Mouse (Mus musculus) adrenal gland, postnatal 10 days (tissue): ENCODE results near the gene Iqschfp. TPM values are rescaled to one million over a fixed set of nuclear protein-coding genes. Genes with fewer than 3 reads are reported as not detected.

Experiments
- DNase-seq: peaks from one replicate; pipeline ENCODE4 v3.0.0; 2021; ENCODE audit warnings: mixed read lengths
- long read RNA-seq, 2 experiments: library from polyadenylated mRNA; stranded (forward); transcript quantifications; one replicate each; pipeline ENCODE4 v2.0.0; 2021
- total RNA-seq, 2 experiments: library from RNA; stranded (reverse); gene quantifications; 2 replicates each; pipeline ENCODE4 v1.2.3; 2021

Gene Iqschfp
- not detected for total RNA-seq
- long read RNA-seq, experiment 1, partial matches to known transcripts: 5 of 8 reads
- long read RNA-seq, experiment 1, other reads (novel, unspliced or antisense): 3 of 8 reads
- long read RNA-seq, experiment 2, partial matches to known transcripts: 0 of 1 reads
- long read RNA-seq, experiment 2, other reads (novel, unspliced or antisense): 1 of 1 reads

DNA sequence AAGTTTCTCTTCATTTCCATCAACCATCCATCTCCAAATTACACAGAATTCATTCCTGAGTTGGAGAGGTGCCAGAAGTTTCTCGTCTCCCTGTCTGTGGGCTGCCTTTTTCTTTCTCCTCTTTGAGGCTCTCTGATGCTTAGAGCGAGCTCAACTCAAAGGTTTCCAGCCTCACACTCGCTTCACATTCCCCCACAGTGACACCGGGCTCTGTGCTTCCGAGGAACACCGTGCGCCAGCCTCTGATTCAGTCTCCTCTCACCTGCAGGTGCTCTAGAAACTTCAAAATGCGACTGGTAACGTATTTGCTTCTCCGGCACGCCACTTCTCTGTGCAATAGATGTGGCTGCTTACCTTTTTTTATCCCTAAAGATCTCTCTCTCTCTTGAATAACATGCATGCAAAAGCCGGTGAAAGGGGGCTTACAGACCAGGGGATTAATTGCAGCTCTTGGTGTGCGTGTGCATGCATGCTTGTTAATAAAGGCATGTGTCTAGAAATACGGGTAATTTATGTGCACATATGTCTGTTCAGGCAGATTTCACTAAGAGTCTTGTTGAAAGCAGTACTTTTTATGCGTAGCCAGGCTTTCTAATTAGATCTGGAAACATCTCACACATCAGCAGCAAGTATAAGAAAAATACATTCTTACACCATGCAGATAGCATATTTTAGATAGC is at the start of gene Iqschfp, which contains the start of gene Iqcj:
Iqschfp (plus strand) TSS at position 207 of the 680 bp plus-strand sequence.
Iqcj (plus strand) TSS at position 195 of the 680 bp plus-strand sequence.
- DNase-seq: no peak

DNA sequence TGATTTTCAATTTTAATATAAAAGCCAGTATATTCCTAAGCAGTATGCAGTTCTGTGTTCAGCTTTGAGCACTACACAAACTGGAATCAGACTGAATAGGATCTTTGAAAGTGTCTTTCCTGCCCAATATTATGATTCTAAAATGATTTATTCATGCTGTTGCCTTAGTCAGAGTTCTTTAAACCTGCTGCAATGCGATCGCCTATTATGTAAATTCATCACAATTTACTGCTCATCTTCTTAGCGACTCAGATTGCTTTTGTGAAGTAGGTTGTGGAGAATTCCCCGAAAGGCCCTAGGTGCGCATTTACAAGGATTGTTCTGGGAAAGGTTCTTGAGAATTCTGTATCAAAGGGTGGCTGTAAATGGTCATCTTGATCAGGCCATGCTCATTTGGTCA is 39.6 kb upstream of the Iqschfp start:
- no peak for DNase-seq

DNA sequence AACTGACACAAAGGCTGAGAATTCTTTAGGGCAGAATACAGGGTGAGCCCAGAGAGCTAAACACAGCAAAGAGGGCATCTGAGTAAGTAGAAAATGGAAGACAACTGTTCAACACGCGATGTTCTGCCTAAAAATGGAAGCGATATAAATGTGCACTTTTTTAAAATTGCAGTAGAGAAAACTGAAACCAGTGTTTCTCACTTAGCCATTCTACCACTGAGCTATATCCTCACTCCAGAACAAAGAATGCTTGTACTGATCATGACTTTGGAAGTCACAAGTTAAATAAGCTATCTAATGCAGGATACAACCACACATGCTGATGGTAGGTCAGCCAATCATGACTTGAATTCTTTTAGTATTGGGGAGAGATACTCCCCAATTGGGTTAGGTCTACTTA is 30.5 kb upstream of the Iqschfp start:
- no peak for DNase-seq

DNA sequence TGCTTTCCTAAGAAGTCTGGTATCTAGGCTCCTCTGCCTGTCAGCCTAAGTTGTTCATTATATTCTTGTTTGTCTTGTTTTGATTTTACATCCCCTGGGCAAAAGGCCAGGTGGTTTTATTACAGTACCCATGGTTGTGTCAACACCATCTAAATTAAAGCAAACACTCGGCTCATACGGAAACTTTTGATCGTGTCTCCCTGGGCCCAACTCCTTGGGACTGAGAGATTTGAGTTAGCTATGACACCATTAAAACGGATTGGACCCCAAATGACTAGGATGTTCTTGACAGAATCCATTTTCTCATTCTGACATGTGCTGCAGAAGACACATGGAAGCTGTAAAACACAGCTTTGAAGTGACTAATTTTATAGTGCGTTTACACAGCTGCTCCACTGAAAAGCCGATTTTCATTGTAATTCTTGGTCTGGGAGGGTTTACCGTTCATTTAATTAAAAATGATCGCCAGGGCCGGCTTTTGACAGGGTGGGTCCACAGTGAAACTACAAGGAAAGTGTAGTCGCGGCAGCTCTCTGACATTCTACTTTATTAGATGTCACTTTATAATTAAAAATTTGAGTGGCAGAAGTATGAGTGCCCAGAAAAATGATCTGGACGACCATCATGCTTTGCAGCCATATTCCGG is 24.5 kb upstream of the Iqschfp start:
- DNase-seq: no peak

DNA sequence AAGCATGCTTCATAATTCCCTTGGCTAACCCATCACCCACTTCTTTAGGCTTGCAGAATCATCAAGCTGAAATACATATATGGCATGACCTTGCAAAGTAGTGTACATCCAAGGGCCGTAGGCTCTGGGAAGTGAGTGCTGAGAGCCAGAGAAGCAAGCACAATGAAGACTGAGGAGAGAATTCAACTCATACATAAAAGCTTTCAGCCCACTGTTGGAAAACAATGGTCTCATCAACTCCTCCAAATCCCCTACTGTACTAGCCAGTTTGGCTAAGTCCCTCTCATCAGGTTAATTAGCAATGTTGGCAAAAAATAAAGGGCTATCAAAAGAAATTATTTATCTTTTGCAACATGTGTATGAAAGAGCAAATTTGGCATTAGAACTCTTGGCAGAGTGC is 22.6 kb upstream of the Iqschfp start:
- DNase-seq: no peak

DNA sequence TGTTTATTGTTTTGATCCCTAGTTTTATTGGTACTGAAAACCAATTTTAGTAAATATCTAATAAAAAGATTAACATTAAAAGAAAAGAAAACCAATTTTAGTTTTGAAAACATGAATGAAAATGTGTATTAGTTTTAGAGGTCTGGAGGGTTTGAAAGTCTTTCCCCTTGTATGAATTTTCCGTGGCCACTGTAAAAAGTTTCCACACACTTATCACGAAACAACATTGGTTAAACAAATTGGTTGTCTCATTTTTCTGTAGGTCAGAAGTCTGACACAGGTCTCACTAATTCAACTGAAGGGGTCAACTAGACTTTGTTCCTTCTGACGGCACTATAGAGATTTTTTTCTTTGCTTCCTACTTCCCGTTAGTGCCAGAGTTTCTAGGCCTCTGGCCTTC is 14.8 kb upstream of the Iqschfp start:
- no peak for DNase-seq

DNA sequence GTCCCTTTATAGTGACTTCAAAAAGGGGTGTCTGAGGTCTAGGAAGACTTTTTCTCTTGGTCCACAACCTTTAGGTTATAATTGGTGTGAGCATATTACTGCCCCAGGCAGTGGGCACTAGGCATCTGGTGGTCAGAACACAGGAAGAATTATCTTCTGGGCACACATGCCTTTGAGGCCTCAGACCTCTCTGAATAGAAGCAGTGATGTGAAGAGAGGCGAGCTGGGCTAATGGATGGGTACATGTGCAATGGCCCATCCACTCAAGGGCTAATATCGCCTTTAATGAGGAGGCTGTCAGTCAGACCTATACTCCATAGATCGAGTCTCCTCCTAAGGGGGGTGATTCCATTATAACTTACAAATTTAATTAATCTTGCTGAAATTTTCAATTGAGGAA is 7.7 kb upstream of the Iqschfp start:
- no peak for DNase-seq

DNA sequence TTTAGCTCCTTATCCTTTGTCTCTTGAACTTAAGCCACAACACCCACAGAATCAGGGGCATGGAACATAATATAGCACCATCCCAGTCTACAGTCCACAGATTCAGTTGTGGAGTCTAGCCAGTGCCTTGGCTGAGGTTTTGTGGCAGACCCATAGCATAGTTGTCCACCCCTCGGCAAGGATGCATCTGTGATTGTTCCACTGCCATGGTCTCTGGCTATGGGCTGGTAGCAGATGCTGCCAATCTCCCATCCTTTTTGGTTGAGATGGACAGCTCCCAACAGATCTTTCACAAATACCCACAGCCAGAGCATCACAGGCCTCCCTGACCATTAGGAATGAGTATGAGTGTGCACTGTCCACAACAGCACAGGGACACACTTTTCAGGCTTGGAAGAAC is 5.9 kb upstream of the Iqschfp start:
- no peak for DNase-seq

DNA sequence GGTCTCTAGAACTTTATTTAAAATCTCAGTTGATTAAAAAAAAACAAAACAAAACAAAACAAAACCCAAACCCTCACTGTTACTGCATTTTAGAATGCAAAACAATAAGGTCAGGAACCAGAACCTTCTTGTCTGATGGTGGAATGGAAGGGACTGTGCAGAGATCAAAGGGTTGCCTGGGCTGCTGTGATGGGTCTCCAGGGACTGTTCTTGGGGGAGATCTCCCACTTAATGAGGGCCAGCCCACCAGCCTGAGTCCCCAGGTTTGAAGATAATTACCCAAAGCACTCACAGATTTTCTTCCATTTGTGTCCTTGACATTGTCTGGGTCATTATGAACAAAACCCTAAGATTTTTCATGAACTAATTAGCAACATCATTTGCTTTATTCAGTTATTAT is 4.8 kb upstream of the Iqschfp start:
- no peak for DNase-seq

DNA sequence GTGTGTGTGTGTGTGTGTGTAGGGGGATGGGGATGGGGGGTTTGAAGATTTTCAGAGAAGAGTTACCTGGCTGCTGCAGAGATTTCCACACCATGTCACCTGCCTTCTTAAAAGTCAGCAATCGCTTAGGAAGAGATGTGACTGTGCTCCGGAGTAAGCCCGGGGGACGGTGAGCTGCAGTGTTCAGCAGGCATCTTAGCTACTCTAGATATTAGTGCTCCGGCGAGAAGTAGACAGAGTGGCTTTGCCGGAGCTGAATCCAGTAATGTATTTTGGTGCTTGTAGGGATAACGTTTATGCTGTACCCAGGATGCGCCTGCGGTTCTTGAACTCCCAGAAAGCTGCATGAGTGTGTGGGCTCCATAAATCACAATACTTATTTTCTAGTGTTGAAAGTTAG is 736 bp downstream of the Iqschfp start:
- no peak for DNase-seq

DNA sequence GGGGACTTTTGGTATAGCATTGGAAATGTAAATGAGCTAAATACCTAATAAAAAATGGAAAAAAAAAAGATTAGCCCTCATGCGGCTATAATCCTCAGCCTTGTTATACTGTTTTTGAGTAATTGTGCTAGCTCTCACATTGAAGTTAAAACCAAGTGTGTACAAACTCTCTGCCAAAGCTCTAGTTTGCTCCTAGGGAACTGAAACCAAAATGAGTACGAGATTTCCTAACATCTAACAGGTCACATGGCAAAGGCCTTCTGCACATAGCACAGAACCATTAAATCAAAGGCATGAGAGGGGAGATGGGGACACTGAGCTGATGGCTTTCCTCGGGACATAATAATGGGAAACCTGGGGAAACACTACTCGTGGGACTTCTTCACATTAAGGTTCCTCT is 10.5 kb downstream of the Iqschfp start:
- no peak for DNase-seq

DNA sequence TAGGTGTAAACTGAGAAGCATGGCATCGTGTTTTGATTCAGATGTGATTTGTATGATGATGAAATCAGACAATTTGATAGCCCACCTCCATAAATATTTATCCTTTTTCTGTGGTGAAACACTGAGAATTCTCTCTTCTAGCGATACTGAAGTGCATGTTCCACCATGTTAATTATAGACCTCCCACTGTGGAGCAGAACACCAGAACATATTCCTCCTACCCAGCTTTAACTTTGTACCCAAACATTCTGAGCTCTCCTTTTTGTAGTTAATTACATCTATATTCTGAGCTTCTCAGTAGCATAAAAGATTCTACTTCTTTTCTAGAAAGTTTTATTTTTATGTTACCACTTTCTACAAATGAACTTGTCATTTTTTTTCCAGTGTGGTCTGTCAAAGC is 16.6 kb downstream of the Iqschfp start:
- no peak for DNase-seq

DNA sequence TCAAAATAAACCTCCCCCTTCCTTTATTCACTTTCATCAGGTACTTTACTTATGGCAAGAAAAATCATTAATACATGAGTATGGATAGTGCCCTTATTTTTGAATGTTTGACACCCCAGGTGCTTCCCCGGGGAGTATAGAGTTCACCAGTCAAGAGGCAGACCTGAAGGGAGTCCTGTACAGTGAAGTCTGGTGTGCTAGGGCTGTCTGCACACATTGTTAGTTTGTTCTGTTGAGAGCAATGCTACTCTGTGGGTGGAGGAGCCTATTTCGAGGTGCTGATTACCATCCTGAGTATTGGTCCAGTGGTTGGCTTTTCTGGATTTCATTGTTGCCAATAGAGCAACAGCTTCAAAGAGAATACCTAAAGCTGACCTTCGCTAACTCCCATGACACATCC is 26.1 kb downstream of the Iqschfp start:
- no peak for DNase-seq

DNA sequence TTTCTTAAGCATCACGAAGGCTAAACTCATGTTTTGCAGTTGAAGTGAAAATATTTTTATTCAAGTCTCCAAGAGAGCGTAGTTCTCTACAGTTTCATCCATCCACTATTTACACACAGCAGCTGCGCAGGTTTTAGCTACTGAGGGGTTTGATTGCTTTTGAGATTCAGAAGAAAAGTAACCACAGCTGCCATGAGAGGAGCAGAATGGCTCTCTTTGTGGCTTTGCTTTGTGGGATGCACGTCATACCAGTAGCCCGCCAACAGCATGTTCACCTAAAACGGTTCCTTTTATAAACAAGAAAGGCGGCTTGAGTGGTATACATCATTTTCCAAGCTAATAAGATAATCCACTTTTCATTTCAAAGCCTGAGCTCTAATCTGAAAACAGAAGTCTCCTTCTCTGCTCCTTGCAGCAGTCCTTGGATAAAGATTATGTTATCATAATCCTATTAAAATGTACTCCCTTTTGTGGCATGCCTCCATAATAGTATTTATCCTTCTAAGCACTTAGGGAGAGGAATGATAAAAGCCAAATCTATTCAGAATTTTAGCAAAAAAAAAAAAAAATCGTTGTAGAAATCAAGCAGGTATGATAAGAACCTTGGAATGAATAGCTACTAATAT is 26.7 kb downstream of the Iqschfp start:
- no peak for DNase-seq

DNA sequence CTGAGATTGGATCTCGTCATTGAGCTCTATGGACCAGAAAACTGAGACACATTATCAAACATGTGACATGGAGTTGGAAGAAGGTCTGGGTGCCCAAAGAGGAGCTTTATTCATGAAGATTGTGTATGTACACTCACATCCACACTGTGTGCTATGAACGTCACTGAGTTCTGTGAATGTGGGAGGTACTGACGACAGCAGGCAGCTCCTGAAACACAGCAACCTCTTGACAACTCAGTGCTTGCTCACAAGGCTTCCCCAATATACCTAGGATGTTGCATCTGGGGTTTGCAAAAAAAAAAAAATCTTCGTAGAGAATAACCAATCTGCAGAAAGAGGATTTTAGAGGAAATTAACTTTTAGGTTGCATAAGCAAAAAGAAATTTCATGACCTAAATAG is 31.1 kb downstream of the Iqschfp start:
- no peak for DNase-seq

DNA sequence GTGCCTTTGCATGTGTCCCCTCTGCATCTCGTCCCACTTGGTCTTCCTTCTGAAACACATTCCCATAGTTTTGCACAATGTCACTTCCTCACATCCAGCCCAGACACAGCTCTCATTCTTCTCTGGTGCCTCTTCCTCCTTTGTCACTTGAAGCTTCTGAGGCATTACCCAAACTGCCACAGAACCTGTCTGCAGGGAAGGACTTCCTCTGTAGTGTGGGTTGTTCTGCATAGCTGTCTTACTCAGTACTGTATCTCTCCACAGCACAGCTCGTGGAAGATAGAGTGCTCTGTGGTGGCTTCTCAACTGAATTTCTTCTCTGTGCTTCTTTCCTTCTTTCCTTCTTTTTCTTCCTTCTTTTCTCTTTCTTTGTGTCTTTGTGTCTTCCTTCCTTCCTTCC is 33.4 kb downstream of the Iqschfp start:
- no peak for DNase-seq

DNA sequence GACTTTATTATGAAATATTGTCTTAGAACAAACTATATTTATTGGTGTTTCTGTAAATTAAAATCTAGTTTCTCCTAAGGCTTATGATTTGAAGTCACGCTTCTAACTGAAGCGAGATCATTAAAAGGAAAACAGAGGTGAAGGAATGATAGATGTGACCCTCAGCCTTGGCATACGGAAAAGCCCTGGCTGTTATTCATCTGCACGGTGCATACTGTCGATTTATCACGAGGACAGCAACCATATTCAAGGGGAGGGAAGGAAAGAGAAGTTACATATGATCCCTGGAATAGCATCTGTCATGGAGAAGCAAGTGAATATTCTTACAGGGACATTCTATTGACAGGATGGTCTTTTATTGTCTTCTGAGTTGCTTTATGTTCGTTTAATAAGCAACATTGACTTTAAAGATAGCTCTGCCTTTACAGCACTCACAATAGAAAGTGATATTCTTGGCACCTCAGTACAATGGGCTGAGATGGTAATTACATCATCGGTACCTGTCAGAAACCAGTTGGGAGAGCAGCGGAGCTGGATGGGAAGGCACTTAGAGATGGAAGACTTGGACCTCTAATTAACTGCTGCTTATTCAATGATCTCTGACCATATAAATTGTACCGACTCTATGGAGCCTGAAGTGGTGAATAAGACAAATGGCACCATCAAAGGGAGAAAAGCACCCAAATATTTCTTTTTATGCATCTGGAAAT is 38.5 kb downstream of the Iqschfp start:
- no peak for DNase-seq

DNA sequence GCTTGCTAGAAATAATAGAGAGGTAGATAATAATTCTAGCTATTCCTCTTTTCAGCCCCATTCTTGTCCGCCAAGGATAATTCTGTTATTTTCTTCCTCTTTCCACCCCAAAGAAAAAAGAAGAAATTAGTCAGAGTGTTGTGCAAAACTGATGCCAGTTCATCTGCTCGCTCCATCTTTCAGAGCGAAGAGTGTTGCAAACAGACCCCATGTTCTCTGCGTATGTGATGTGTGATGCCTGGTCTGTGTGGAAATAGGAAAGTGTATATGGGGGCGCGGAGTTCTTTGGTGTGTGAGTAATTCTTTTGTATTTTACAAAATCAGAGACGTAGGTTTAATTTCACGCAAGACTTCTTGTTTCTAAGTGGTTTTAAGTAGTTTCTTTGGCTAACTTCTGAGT is 39.1 kb downstream of the Iqschfp start:
- no peak for DNase-seq

DNA sequence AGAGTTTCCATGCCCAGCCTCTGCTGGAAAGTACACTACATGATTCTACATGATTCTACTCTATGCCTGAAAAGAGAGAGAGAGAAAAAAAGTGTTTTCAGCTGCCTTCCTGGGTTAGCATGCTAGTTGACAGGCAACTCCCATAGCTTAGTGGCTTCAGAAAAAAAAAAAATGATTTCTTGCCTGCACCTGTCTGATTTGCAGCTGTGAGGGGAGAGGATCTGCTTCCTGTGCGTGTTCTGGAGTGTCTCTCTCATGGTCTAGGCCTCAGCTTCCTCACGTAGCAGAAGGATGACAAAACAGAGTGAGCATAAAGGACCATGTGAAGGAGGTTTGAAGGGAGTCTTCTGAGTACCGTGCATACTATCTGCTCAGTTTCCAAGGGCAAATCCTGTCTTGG is 39.9 kb downstream of the Iqschfp start:
- no peak for DNase-seq

DNA sequence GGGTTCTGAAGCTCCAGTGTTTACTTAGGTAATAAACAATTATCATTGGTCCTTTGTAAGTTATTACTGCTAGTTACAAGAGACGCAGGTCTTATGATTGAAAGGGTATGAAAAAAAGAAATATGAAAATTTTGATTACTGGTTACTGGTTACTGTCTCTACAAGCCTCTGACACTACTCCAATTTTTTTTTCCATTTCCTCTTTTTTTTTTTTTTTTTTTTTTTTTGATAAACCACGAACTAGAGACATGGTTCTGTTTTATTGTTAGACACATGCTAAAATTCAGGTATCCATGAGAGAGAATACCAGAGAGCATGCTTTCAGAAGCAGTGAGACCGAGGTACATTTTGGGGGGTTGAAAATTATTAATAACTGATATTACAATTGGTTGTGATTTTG is 43.8 kb downstream of the Iqschfp start:
- DNase-seq: no peak

DNA sequence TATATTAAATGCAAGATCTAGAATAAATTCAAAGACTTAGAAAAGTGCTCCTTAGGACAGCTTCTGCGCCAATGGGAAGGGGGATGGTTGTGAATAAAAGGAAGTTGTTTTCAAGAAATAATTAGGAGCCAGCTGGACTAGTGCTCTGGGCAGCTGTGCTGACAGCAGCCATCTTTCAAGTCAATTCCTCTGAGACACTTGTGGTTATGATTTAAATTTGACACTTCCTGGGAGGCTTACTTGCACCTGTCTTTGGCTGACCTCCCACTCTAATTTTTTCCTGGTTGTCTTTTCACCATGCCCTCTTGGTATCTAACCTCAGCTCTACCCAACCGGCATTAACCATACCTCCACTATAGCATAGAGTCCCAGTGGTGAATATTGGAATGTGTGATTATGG is 55.0 kb downstream of the Iqschfp start:
- no peak for DNase-seq

DNA sequence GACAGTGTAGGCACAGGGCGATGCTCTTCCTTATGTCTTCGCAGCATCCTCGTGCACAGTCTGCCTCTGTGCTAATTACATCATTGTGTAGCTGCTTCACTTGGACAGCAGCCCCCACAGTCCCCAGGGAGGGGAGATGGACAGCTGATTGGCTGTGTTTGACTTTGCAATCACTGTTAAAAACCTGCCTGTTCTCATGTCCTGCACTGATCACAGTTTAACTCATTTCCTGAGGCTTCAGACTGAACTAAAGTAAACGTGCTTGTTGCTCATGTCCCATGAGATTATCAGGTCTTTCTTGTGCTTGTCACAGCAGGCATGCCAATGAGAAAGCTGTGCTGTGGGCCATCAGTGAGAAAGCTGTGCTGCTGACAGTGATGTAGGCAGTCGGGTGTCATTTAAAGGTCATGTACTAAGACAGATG is 60.5 kb downstream of the Iqschfp start:
- peak; percentile 1 for DNase-seq
